Mouse (Mus musculus): Measurements from ENCODE around the gene Vmn1r39.

DNA sequence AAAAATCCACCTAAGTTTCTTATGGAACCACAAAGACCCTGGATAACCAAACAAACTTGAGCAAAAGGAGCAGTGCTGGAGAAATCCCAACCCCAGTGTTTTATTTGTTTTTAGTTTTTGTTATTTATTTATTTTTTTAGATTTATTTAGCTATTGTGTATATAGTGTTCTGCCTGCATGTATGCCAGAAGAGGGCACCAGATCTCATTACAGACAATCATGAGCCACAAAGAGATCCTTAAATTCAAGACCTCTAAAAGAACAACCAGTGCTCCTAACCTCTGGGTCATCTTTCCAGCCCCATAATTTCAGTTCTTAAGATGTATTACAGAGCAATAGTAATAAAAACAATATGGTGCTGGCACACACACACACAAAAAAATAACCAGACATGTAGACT, 26.5 kb upstream of the Vmn1r39 start:
- TF ChIP-seq CTCF (IDR thresholded peaks at IDR 0.05; ENCODE audit: borderline replicate concordance, insufficient read depth, low read length) = no peak
- no peak for TF ChIP-seq POLR2A (IDR thresholded peaks at IDR 0.05; ENCODE audit: low read depth, low read length)

Data from embryonic fibroblast, embryonic 13.5 days (primary cell).